Comparison of ENCODE assay signal across 24 mouse cellular contexts in the genomic region with DNA sequence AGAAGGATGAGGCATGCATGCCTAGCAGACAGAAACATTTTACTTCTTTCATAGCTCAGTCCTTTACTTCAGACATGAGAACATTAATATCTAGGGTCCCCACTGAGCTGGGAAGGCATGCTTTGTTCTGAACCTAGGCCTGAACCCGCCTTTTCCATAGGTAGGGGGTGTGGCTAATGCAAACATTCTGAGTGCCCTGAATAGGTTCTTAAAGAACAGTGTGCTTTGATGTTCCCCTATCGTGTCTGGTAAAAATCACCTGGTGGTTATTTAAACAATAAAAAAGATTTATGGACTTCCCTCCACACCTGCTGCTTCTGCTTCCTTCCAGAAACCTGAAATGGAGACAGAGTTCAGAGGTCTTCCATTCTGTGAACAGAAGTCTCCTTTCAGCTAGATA. TPM values are rescaled to one million over a fixed set of nuclear protein-coding genes. Genes with fewer than 3 reads are reported as not detected.
DNase-seq lines count a peak whose midpoint lies in the region; ATAC-seq and TF ChIP-seq lines count a peak whose summit lies in the region.
"Had no signal": no experiment of that assay in that cellular context is flagged by ENCODE, and none has a peak within 500 bp of the region (broad histone marks: within the 10 kb centered on the region; RNA-seq: fewer than 3 reads in every experiment).

No protein-coding gene starts in this region.

- H3K9me3 ChIP-seq in stomach, embryonic 14.5 days (ENCODE audit: control insufficient read depth, low read depth, low read length), result no peaks in the 10 kb centered on the region
- H3K9me3 ChIP-seq in stomach, postnatal 0 days (ENCODE audit: control insufficient read depth, low read length), result no peaks in the 10 kb centered on the region
- H3K9me3 ChIP-seq in kidney, embryonic 16.5 days (ENCODE audit: low read length), result no peaks in the 10 kb centered on the region
- H3K9me3 ChIP-seq: forebrain, embryonic 10.5 days; forebrain, embryonic 13.5 days; heart, embryonic 12.5 days; heart, embryonic 15.5 days; hindbrain, embryonic 10.5 days; hindbrain, embryonic 13.5 days had no signal

- no peaks in the 10 kb centered on the region for H3K36me3 ChIP-seq in stomach, embryonic 14.5 days (ENCODE audit: control insufficient read depth, insufficient read depth, low read length)
- no peaks in the 10 kb centered on the region for H3K36me3 ChIP-seq in stomach, postnatal 0 days (ENCODE audit: control insufficient read depth, insufficient read depth, low read length)
- H3K36me3 ChIP-seq in small intestine, adult 2 months (ENCODE audit: control insufficient read depth, insufficient read depth, low read length), result no peaks in the 10 kb centered on the region
- no peaks in the 10 kb centered on the region for H3K36me3 ChIP-seq in kidney, embryonic 16.5 days (ENCODE audit: insufficient read depth, low read length)
- H3K36me3 ChIP-seq: forebrain, embryonic 10.5 days; heart, embryonic 12.5 days; heart, embryonic 15.5 days had no signal

- peaks cover 7% of the 10 kb centered on the region; the same call in 1 of the 2 replicates for H3K4me1 ChIP-seq in stomach, embryonic 14.5 days (ENCODE audit: control insufficient read depth, insufficient read depth, low read length)
- H3K4me1 ChIP-seq in stomach, postnatal 0 days (replicated peaks; ENCODE audit: control insufficient read depth, insufficient read depth), result no peaks in the 10 kb centered on the region
- peaks cover 10% of the 10 kb centered on the region; the same call in 1 of the 2 replicates for H3K4me1 ChIP-seq in small intestine, adult 2 months (ENCODE audit: control insufficient read depth, insufficient read depth, insufficient read length, low read length)
- peaks cover 5% of the 10 kb centered on the region; the same call in 1 of the 2 replicates for H3K4me1 ChIP-seq in kidney, embryonic 16.5 days (ENCODE audit: insufficient read depth, low read length)
- H3K4me1 ChIP-seq: forebrain, embryonic 13.5 days; hindbrain, embryonic 13.5 days had no signal

- H3K4me3 ChIP-seq in stomach, embryonic 14.5 days (ENCODE audit: low read depth, low read length), result no peak overlapping the region
- H3K4me3 ChIP-seq in stomach, postnatal 0 days (ENCODE audit: low read depth, low read length), result no peak overlapping the region
- no peak overlapping the region for H3K4me3 ChIP-seq in small intestine, adult 2 months (ENCODE audit: low read depth, low read length)
- no peak overlapping the region for H3K4me3 ChIP-seq in kidney, embryonic 16.5 days (ENCODE audit: low read length)
- H3K4me3 ChIP-seq: forebrain, embryonic 10.5 days; forebrain, embryonic 13.5 days; heart, embryonic 12.5 days; heart, embryonic 15.5 days; hindbrain, embryonic 10.5 days; hindbrain, embryonic 13.5 days had no signal

- no peak overlapping the region for H3K27ac ChIP-seq in stomach, embryonic 14.5 days (ENCODE audit: low read length)
- H3K27ac ChIP-seq in stomach, postnatal 0 days (replicated peaks), result no peak overlapping the region
- peak overlapping the region; percentile 41 for H3K27ac ChIP-seq in small intestine, adult 2 months (ENCODE audit: insufficient read depth, low read depth, low read length)
- no peak overlapping the region for H3K27ac ChIP-seq in kidney, embryonic 16.5 days (ENCODE audit: low read length)
- H3K27ac ChIP-seq: forebrain, embryonic 10.5 days; forebrain, embryonic 13.5 days; heart, embryonic 15.5 days; hindbrain, embryonic 10.5 days; hindbrain, embryonic 13.5 days had no signal

- no peak for DNase-seq in stomach, postnatal 0 days (ENCODE audit: low spot score)
- peak; percentile 29 for DNase-seq in large intestine, adult 2 months (ENCODE audit: low read depth, low spot score)
- DNase-seq in frontal cortex, postnatal 36 days (ENCODE audit: low spot score in 2 of 2), result no peak
- DNase-seq: adrenal gland, adult 8-10 months; adrenal gland, postnatal 25 days; cerebellum, adult 18-20 months; cerebellum, adult 9-10 months; cerebellum, postnatal 14 days; gastrocnemius, postnatal 25 days; heart, adult 18-20 months; heart, postnatal 10 days; heart, postnatal 36 days had no signal

- WGBS in stomach, embryonic 14.5 days, result 35% methylated on average over 2 of the region's 2 CpGs
- WGBS in stomach, postnatal 0 days, result 27% methylated on average over 2 of the region's 2 CpGs
- WGBS in large intestine, adult 2 months, result 14% methylated on average over 2 of the region's 2 CpGs
- 22% methylated on average over 2 of the region's 2 CpGs for WGBS in small intestine, adult 2 months
- WGBS in kidney, embryonic 16.5 days, result 46% methylated on average over 2 of the region's 2 CpGs

- H3K9ac ChIP-seq in stomach, embryonic 14.5 days (replicated peaks; ENCODE audit: low read depth, low read length), result no peak overlapping the region
- H3K9ac ChIP-seq in stomach, postnatal 0 days (ENCODE audit: low read length), result no peak overlapping the region
- no peak overlapping the region for H3K9ac ChIP-seq in kidney, embryonic 16.5 days (replicated peaks; ENCODE audit: low read length)
- H3K9ac ChIP-seq: forebrain, embryonic 13.5 days; heart, embryonic 12.5 days; heart, embryonic 15.5 days; hindbrain, embryonic 13.5 days had no signal

- no peak overlapping the region for H3K4me2 ChIP-seq in stomach, embryonic 14.5 days (replicated peaks; ENCODE audit: low read depth, low read length)
- no peak overlapping the region for H3K4me2 ChIP-seq in stomach, postnatal 0 days (replicated peaks; ENCODE audit: low read depth)
- no peak overlapping the region for H3K4me2 ChIP-seq in kidney, embryonic 16.5 days (replicated peaks; ENCODE audit: low read depth, low read length)
- H3K4me2 ChIP-seq: forebrain, embryonic 13.5 days; heart, embryonic 12.5 days; heart, embryonic 15.5 days; hindbrain, embryonic 13.5 days had no signal

- no peak for TF ChIP-seq CTCF in stomach, postnatal 0 days (IDR thresholded peaks at IDR 0.05; ENCODE audit: low read depth)
- no peak for TF ChIP-seq CTCF in small intestine, adult 2 months (IDR thresholded peaks at IDR 0.05; ENCODE audit: extremely low read depth, insufficient read length, insufficient replicate concordance, low read depth, low read length)

- H3K27me3 ChIP-seq in stomach, embryonic 14.5 days (ENCODE audit: control insufficient read depth, insufficient read depth, low read length), result no peaks in the 10 kb centered on the region
- H3K27me3 ChIP-seq in stomach, postnatal 0 days (ENCODE audit: control insufficient read depth, insufficient read depth, low read length), result no peaks in the 10 kb centered on the region
- no peaks in the 10 kb centered on the region for H3K27me3 ChIP-seq in small intestine, adult 2 months (ENCODE audit: control insufficient read depth, insufficient read depth, low read length)
- H3K27me3 ChIP-seq in kidney, embryonic 16.5 days (ENCODE audit: insufficient read depth, low read length), result no peaks in the 10 kb centered on the region
- H3K27me3 ChIP-seq: forebrain, embryonic 13.5 days; heart, embryonic 12.5 days; heart, embryonic 15.5 days; hindbrain, embryonic 13.5 days had no signal

- TF ChIP-seq EP300 in stomach, postnatal 0 days (optimal IDR thresholded peaks at IDR 0.05), result no peak

- TF ChIP-seq POLR2A in small intestine, adult 2 months (IDR thresholded peaks at IDR 0.05; ENCODE audit: low read depth, low read length), result no peak

- ATAC-seq in stomach, embryonic 14.5 days (ENCODE audit: insufficient number of reproducible peaks, insufficient read depth, low FRiP score, low read depth), result peak; percentile 50; the same call in 1 of the 2 replicates
- ATAC-seq in stomach, postnatal 0 days (ENCODE audit: low FRiP score, low TSS enrichment), result no peak
- ATAC-seq in kidney, embryonic 16.5 days (ENCODE audit: low FRiP score, low TSS enrichment), result no peak
- ATAC-seq: activated CD4-positive, CD25-positive, alpha-beta regulatory T cell, adult 4 months; forebrain, embryonic 13.5 days; forebrain, embryonic 16.5 days; hindbrain, embryonic 16.5 days had no signal

RNA-seq across cellular contexts. Expression of gene Gpr137c, which starts 40.3 kb away (rescaled TPM):
- 4.1 and 4.8 TPM in 2 replicates for polyA plus RNA-seq in stomach, embryonic 14.5 days (2014; fragmentation: Nextera tagmentation; extraction: Ambion mirVana)
- polyA plus RNA-seq in stomach, postnatal 0 days (2015; fragmentation: Nextera tagmentation; extraction: Ambion mirVana), result 0.48 and 1.1 TPM in 2 replicates
- 0.55 and 1.7 TPM in 2 replicates for polyA plus RNA-seq in large intestine, adult 2 months (2012; rRNA removed)
- polyA plus RNA-seq in small intestine, adult 2 months (2012; rRNA removed), result 2.1 and 2.4 TPM in 2 replicates
- 1.2 and 1.6 TPM in 2 replicates for polyA plus RNA-seq in kidney, embryonic 16.5 days (2015; fragmentation: Nextera tagmentation; extraction: Ambion mirVana)

RNA-seq across cellular contexts. Expression of gene Txndc16, which starts 40.9 kb away (rescaled TPM):
- 15.3 and 17.5 TPM in 2 replicates for polyA plus RNA-seq in stomach, embryonic 14.5 days (2014; fragmentation: Nextera tagmentation; extraction: Ambion mirVana)
- polyA plus RNA-seq in stomach, postnatal 0 days (2015; fragmentation: Nextera tagmentation; extraction: Ambion mirVana), result 3.7 and 4.8 TPM in 2 replicates
- polyA plus RNA-seq in large intestine, adult 2 months (2012; rRNA removed), result 3.1 and 3.2 TPM in 2 replicates
- 0.90 and 1.4 TPM in 2 replicates for polyA plus RNA-seq in small intestine, adult 2 months (2012; rRNA removed)
- polyA plus RNA-seq in kidney, embryonic 16.5 days (2015; fragmentation: Nextera tagmentation; extraction: Ambion mirVana), result 16.4 and 16.8 TPM in 2 replicates
